Mouse (Mus musculus): ENCODE data around the gene C2cd2.

DNA sequence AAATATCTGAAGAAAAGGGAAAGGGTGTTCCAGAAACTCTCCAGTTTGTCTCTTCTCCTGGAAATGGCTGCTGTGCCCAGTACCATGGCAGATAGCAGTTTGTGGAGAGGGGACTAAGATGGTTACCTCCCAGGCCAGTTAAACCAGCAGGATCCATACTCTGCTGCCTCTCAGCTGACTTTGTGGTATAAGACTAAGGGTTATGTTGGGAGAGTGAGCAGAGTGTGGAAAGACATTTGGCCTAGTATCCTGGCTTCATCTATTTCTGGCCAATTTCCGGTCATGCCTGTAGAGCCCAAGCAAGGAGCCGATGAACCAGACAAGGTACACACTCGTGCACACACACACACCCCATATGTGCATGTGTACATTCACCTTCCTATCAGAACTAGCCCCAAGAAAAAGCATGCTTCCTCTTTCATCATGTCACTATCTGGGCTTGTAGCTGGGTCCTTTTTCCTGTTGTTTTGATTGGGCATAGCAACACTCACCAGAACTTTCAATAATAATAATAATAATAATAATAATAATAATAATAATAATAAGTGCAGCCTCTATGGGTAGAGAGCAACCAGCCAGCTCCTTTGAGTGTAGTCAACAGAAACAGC lies 35.0 kb downstream of the C2cd2 start:
- TF ChIP-seq POLR2A (IDR thresholded peaks at IDR 0.05; ENCODE audit: borderline replicate concordance, extremely low read depth, low read depth, low read length) (no peak), CTCF (IDR thresholded peaks at IDR 0.05; ENCODE audit: insufficient read depth, low read length) (no peak)

Data from lung, adult 2 months (tissue).